19 mouse cellular contexts compared by ENCODE assay signal in the genomic region with DNA sequence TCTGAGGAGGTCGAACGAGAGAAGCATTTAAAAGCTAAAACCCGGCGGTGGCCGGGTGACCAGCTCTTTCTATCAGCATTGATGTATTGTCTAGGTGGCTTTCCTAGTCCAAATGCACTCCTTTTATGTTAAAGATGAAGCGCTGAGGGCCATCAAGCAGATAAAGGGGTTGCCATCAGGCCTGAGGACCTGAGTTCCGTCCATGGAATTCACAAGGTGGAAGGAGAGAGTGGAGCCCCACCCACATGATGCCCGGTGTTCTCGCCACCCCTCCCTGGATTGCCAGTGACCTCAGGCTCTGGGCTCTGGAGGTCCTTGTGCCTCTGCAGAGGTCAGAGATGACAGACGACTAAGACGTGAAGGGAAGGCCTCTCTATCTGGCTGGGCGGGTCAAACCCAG.
"Had no signal": no experiment of that assay in that cellular context is flagged by ENCODE, and none has a peak within 500 bp of the region (broad histone marks: within the 10 kb centered on the region; RNA-seq: fewer than 3 reads in every experiment).

No protein-coding gene starts in this region.

- H3K4me1 ChIP-seq: midbrain, embryonic 13.5 days had no signal

- ATAC-seq: midbrain, embryonic 13.5 days; midbrain, embryonic 16.5 days had no signal

- H3K4me3 ChIP-seq: lung, embryonic 15.5 days; midbrain, embryonic 10.5 days; midbrain, embryonic 13.5 days; myocyte; neural tube, embryonic 13.5 days; neural tube, embryonic 15.5 days had no signal

- H3K27ac ChIP-seq: liver, embryonic 14.5 days; lung, embryonic 15.5 days; midbrain, embryonic 10.5 days; midbrain, embryonic 13.5 days; neural tube, embryonic 13.5 days; neural tube, embryonic 15.5 days had no signal

- DNase-seq: lung, adult 18-20 months; lung, postnatal 10 days; lung, postnatal 4 days; retina, postnatal 1 day; right cerebral cortex, adult 18-20 months; right cerebral cortex, postnatal 25 days; right cerebral cortex, postnatal 4 days; spleen, adult 18-20 months; thymus, adult 18-20 months; thymus, postnatal 14 days; thymus, postnatal 36 days had no signal

- H3K9ac ChIP-seq: liver, embryonic 14.5 days; lung, embryonic 15.5 days; midbrain, embryonic 13.5 days; neural tube, embryonic 13.5 days; neural tube, embryonic 15.5 days had no signal

- H3K27me3 ChIP-seq: midbrain, embryonic 13.5 days; neural tube, embryonic 15.5 days had no signal

- H3K36me3 ChIP-seq: lung, embryonic 15.5 days; midbrain, embryonic 10.5 days; midbrain, embryonic 13.5 days; neural tube, embryonic 13.5 days; neural tube, embryonic 15.5 days had no signal

- H3K9me3 ChIP-seq: lung, embryonic 15.5 days; neural tube, embryonic 13.5 days had no signal

- H3K4me2 ChIP-seq: lung, embryonic 15.5 days; midbrain, embryonic 13.5 days; neural tube, embryonic 13.5 days; neural tube, embryonic 15.5 days had no signal
